Mouse (Mus musculus): ENCODE measurements at regions not wholly inside any gene's neighbourhood (a gene's known extent, or its start where the extent isn't known, plus 50 kb on each side); places are given as distances from the start of the nearest gene placed in this dataset.
"Not testable (repeated sequence)": the region's sequence is repeated elsewhere in the genome, so short reads cannot be mapped to it uniquely, and the experiment has no call there.

GRCm38 (mm10) chr7:62179387-62179786 lies 167.0 kb upstream of the Ndn start:
- in situ Hi-C loops (cut with MboI; ENCODE audit: low pct_unique_long_range_greater_than_20kb in 1 of 2, low sequenced_read_pairs in 2 of 2, unreplicated experiment in 1 of 2): no loop called here

- in situ Hi-C loops (cut with MboI; ENCODE audit: low pct_unique_long_range_greater_than_20kb in 1 of 2, low sequenced_read_pairs in 2 of 2, unreplicated experiment in 1 of 2): no loop called here
Measured at GRCm38 (mm10) chr7:62208529-62208928, 137.8 kb upstream of the Ndn start.

GRCm38 (mm10) chr7:62209117-62209700 lies 137.2 kb upstream of the Ndn start:
- in situ Hi-C loops (cut with MboI; ENCODE audit: low pct_unique_long_range_greater_than_20kb in 1 of 2, low sequenced_read_pairs in 2 of 2, unreplicated experiment in 1 of 2): no loop called here

GRCm38 (mm10) chr7:62225184-62225583 lies 121.2 kb upstream of the Ndn start:
- in situ Hi-C loops (cut with MboI; ENCODE audit: low pct_unique_long_range_greater_than_20kb in 1 of 2, low sequenced_read_pairs in 2 of 2, unreplicated experiment in 1 of 2): no loop called here

- in situ Hi-C loops (cut with MboI; ENCODE audit: low pct_unique_long_range_greater_than_20kb in 1 of 2, low sequenced_read_pairs in 2 of 2, unreplicated experiment in 1 of 2): no loop called here
Measured at GRCm38 (mm10) chr7:62227727-62228126, 118.6 kb upstream of the Ndn start.

- in situ Hi-C loops (cut with MboI; ENCODE audit: low pct_unique_long_range_greater_than_20kb in 1 of 2, low sequenced_read_pairs in 2 of 2, unreplicated experiment in 1 of 2): loop anchor here (5.0 to 10.0 kb wide), 2 partner anchors 144 to 147 kb away; partner anchors contain the start of gene Magel2 (in 2 of the 2)
Measured at GRCm38 (mm10) chr7:62230713-62231112, 115.7 kb upstream of the Ndn start.

GRCm38 (mm10) chr7:62231120-62231574 lies 115.2 kb upstream of the Ndn start:
- in situ Hi-C loops (cut with MboI; ENCODE audit: low pct_unique_long_range_greater_than_20kb in 1 of 2, low sequenced_read_pairs in 2 of 2, unreplicated experiment in 1 of 2): loop anchor here (5.0 to 10.0 kb wide), 2 partner anchors 144 to 146 kb away; partner anchors contain the start of gene Magel2 (in 2 of the 2)

GRCm38 (mm10) chr7:62232076-62232475 lies 114.3 kb upstream of the Ndn start:
- in situ Hi-C loops (cut with MboI; ENCODE audit: low pct_unique_long_range_greater_than_20kb in 1 of 2, low sequenced_read_pairs in 2 of 2, unreplicated experiment in 1 of 2): loop anchor here (5.0 to 10.0 kb wide), 2 partner anchors 143 to 145 kb away; partner anchors contain the start of gene Magel2 (in 2 of the 2)

GRCm38 (mm10) chr7:62234037-62234436 lies 112.3 kb upstream of the Ndn start:
- in situ Hi-C loops (cut with MboI; ENCODE audit: low pct_unique_long_range_greater_than_20kb in 1 of 2, low sequenced_read_pairs in 2 of 2, unreplicated experiment in 1 of 2): loop anchor here (5.0 to 10.0 kb wide), 2 partner anchors 141 to 143 kb away; partner anchors contain the start of gene Magel2 (in 2 of the 2)

GRCm38 (mm10) chr7:62235766-62236165 lies 110.6 kb upstream of the Ndn start:
- in situ Hi-C loops (cut with MboI; ENCODE audit: low pct_unique_long_range_greater_than_20kb in 1 of 2, low sequenced_read_pairs in 2 of 2, unreplicated experiment in 1 of 2): loop anchor here in 1 of 2 experiments (10.0 kb wide), 1 partner anchor 139 kb away; the partner anchor contains the start of gene Magel2

GRCm38 (mm10) chr7:62261688-62262114 lies 84.7 kb upstream of the Ndn start:
- in situ Hi-C loops (cut with MboI; ENCODE audit: low pct_unique_long_range_greater_than_20kb in 1 of 2, low sequenced_read_pairs in 2 of 2, unreplicated experiment in 1 of 2): no loop called here

GRCm38 (mm10) chr7:62262174-62262573 lies 84.2 kb upstream of the Ndn start:
- in situ Hi-C loops (cut with MboI; ENCODE audit: low pct_unique_long_range_greater_than_20kb in 1 of 2, low sequenced_read_pairs in 2 of 2, unreplicated experiment in 1 of 2): not testable (repeated sequence)

- in situ Hi-C loops (cut with MboI; ENCODE audit: low pct_unique_long_range_greater_than_20kb in 1 of 2, low sequenced_read_pairs in 2 of 2, unreplicated experiment in 1 of 2): no loop called here
Measured at GRCm38 (mm10) chr7:62269156-62269855, 77.1 kb upstream of the Ndn start.

GRCm38 (mm10) chr7:62276219-62276618 lies 70.2 kb upstream of the Ndn start:
- in situ Hi-C loops (cut with MboI; ENCODE audit: low pct_unique_long_range_greater_than_20kb in 1 of 2, low sequenced_read_pairs in 2 of 2, unreplicated experiment in 1 of 2): no loop called here

GRCm38 (mm10) chr7:62278492-62278891 lies 67.9 kb upstream of the Ndn start:
- in situ Hi-C loops (cut with MboI; ENCODE audit: low pct_unique_long_range_greater_than_20kb in 1 of 2, low sequenced_read_pairs in 2 of 2, unreplicated experiment in 1 of 2): no loop called here

- in situ Hi-C loops (cut with MboI; ENCODE audit: low pct_unique_long_range_greater_than_20kb in 1 of 2, low sequenced_read_pairs in 2 of 2, unreplicated experiment in 1 of 2): no loop called here
Measured at GRCm38 (mm10) chr7:62279022-62279421, 67.3 kb upstream of the Ndn start.
